Mouse (Mus musculus): Measurements from ENCODE around the gene Il21.

DNA sequence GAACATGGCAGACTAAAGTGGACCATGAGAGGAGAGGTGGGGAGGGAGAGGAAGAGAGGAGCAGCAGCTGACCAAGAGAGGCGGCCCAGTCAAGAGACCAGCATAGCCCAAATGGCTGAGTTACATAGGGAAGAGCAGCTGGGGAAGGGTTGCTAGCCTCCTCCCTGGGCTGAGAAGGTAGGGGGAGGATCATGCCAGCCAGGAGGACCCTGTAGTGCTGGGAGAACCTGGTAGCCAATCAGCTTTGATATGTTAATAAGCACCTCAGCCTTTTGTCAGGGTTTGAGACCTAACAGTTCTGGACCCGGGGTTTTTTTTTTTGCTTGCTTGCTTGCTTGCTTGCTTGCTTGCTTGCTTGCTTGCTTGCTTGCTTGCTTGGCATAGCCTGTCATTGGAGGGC, 51.4 kb downstream of the Il21 start:
- TF ChIP-seq CTCF (IDR thresholded peaks at IDR 0.05; ENCODE audit: borderline replicate concordance, insufficient read depth, low read length) = no peak
- no peak for TF ChIP-seq POLR2A (IDR thresholded peaks at IDR 0.05; ENCODE audit: low read depth, low read length)

Measured in embryonic fibroblast, embryonic 13.5 days (primary cell).